Mouse (Mus musculus) MEL (cell line): Measurements from ENCODE around the gene Cpn2.

Experiments used
- CTCF ChIP-seq, 3 experiments: IDR thresholded peaks in 2 of 3; conservative IDR thresholded peaks in 1 of 3; 2 replicates each; pipeline ENCODE4 v1.5.1; 2011 to 2012; ENCODE audit warnings: low read length in 3 of 3, low read depth in 2 of 3, mild to moderate bottlenecking in 2 of 3, improper control_type of control experiment in 1 of 3, inconsistent platforms in 1 of 3, mixed read lengths in 1 of 3, moderate library complexity in 1 of 3; ENCODE audit not compliant: control insufficient read depth in 1 of 3, insufficient read depth in 1 of 3, poor library complexity in 1 of 3, severe bottlenecking in 1 of 3
- EP300 ChIP-seq, 2 experiments: IDR thresholded peaks; 2 replicates each; pipeline ENCODE4 v1.6.1; 2011; ENCODE audit warnings: improper control_type of control experiment in 2 of 2, low read length in 2 of 2, low read depth in 1 of 2, mild to moderate bottlenecking in 1 of 2
- JUND ChIP-seq: IDR thresholded peaks from 2 replicates; pipeline ENCODE4 v1.6.1; 2011; ENCODE audit warnings: low read depth, mild to moderate bottlenecking, improper control_type of control experiment, low read length
- NELFE ChIP-seq: IDR thresholded peaks from 2 replicates; pipeline ENCODE4 v1.6.1; 2011; ENCODE audit warnings: low read depth, low read length, improper control_type of control experiment
- SIN3A ChIP-seq: IDR thresholded peaks from 2 replicates; pipeline ENCODE4 v1.6.1; 2012; ENCODE audit warnings: low read length, improper control_type of control experiment, inconsistent platforms
- SMC3 ChIP-seq: IDR thresholded peaks from 2 replicates; pipeline ENCODE4 v1.6.1; 2011; ENCODE audit warnings: low read depth, low read length, improper control_type of control experiment
- USF1 ChIP-seq: IDR thresholded peaks from 2 replicates; pipeline ENCODE4 v1.6.1; 2014; ENCODE audit warnings: low read depth, mild to moderate bottlenecking, inconsistent platforms, low read length, improper control_type of control experiment, moderate library complexity
- USF2 ChIP-seq, 2 experiments: IDR thresholded peaks; 2 replicates each; pipeline ENCODE4 v1.6.1; 2011 to 2012; ENCODE audit warnings: improper control_type of control experiment in 2 of 2, low read length in 2 of 2, borderline replicate concordance in 1 of 2, inconsistent platforms in 1 of 2, low read depth in 1 of 2, mild to moderate bottlenecking in 1 of 2; ENCODE audit not compliant: insufficient read depth in 1 of 2

DNA sequence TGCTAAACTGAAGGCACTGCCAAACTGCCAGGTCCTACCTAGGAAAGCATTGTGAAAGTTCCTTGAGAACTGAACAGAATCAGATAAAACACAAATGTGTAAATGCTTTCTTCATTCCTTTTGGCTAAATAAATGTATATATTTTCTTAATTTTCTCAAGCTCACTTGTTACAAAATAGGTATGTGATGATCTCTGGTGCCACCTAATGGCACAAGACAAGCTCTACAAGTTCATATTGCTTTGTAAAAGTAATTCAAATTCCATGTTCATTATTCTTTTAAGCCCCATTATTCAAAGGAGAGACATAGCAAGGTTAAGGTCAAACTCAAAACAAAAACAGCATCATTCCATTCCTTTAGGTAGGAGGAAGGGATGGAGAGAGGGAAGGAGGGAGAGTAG, 46.9 kb upstream of the Cpn2 start:
- TF ChIP-seq EP300 (IDR thresholded peaks at IDR 0.05; ENCODE audit: low read depth in 1 of 2, low read length in 2 of 2) (no peak), NELFE (no peak), SIN3A (0 out of 2 replicates have a peak, but pooled peaks have one; percentile 31), SMC3 (peak; percentile 69), USF2 (IDR thresholded peaks at IDR 0.05; ENCODE audit: borderline replicate concordance in 1 of 2, insufficient read depth in 1 of 2, low read depth in 1 of 2, low read length in 2 of 2) (no peak), JUND (no peak), USF1 (no peak), CTCF (IDR thresholded peaks at IDR 0.05 in 2 of 3, conservative IDR thresholded peaks at IDR 0.05 in 1 of 3; ENCODE audit: control insufficient read depth in 1 of 3, insufficient read depth in 1 of 3, low read depth in 2 of 3, low read length in 3 of 3, poor library complexity in 1 of 3, severe bottlenecking in 1 of 3) (peak; percentile 6 to 75 (median 36); a peak in 4 of 6 replicates)
